In the genomic region with DNA sequence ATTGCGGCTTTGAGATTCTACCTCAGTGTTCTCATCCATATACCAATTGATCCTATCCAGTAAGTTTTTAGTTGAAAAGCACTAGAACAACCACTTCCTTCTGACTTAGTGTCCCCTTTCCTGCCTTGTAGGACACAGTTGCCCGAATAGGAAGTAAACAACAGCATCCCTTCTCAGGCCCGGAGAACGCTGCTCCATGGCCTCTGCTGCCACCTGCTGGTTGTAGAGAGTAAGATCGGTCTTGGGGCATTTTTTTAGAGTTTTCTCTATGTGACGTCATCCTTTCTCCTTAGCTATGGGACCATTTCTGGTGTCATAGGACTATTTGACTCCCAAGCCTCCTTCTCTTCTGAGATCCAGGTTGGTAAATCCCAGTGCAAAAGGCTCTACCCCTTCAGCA, we compare ENCODE assay signal across 8 mouse cellular contexts. TPM values are rescaled to one million over a fixed set of nuclear protein-coding genes. Genes with fewer than 3 reads are reported as not detected.
DNase-seq lines count a peak whose midpoint lies in the region; ATAC-seq and TF ChIP-seq lines count a peak whose summit lies in the region.

No protein-coding gene starts in this region.

- H3K4me1 ChIP-seq in kidney, embryonic 15.5 days = peaks cover 28% of the 10 kb centered on the region
- H3K4me1 ChIP-seq in thymus, adult 2 months (replicated peaks; ENCODE audit: control insufficient read depth, insufficient read depth, low read length) = no peaks in the 10 kb centered on the region

- TF ChIP-seq POLR2A in thymus, adult 2 months (IDR thresholded peaks at IDR 0.05; ENCODE audit: control insufficient read depth, extremely low read depth, insufficient read depth, low read length, poor library complexity) = no peak

- no peaks in the 10 kb centered on the region for H3K36me3 ChIP-seq in kidney, embryonic 15.5 days
- no peaks in the 10 kb centered on the region for H3K36me3 ChIP-seq in thymus, adult 2 months (ENCODE audit: control insufficient read depth, insufficient read depth, low read length)

- DNase-seq in B cell, adult 2 months = peak; percentile 84 to 85
- DNase-seq in WW6 (ENCODE audit: low read depth, low spot score) (peak; percentile 71), liver (peak; percentile 78)
- peak; percentile 82 to 88 for DNase-seq in cerebellum, postnatal 25 days
- peak; percentile 56 for DNase-seq in gastrocnemius, postnatal 25 days
- DNase-seq in thymus, adult 2 months = peak; percentile 82

- peaks cover 29% of the 10 kb centered on the region for H3K27me3 ChIP-seq in kidney, embryonic 15.5 days
- H3K27me3 ChIP-seq in thymus, adult 2 months (ENCODE audit: control insufficient read depth, insufficient read depth, low read length) = no peaks in the 10 kb centered on the region

- TF ChIP-seq CTCF in thymus, adult 2 months (IDR thresholded peaks at IDR 0.05; ENCODE audit: borderline replicate concordance, control insufficient read depth, extremely low read depth, insufficient read depth, low read length, poor library complexity) = peak; percentile 63; the same call in 1 of the 2 replicates

- H3K4me2 ChIP-seq in kidney, embryonic 15.5 days = no peak overlapping the region

- peak; percentile 37; the same call in 1 of the 2 replicates for ATAC-seq in kidney, embryonic 15.5 days (replicated peaks; ENCODE audit: low FRiP score)
- peak; percentile 69 for ATAC-seq in neutrophil, adult 5-6 weeks (ENCODE audit: extremely low read depth, insufficient number of reproducible peaks, low FRiP score, poor library complexity, severe bottlenecking)

- H3K9ac ChIP-seq in kidney, embryonic 15.5 days = no peak overlapping the region

- 9% methylated on average over 6 of the region's 6 CpGs for WGBS in kidney, embryonic 15.5 days
- 16% methylated on average over 6 of the region's 6 CpGs for whole genome bisulfite sequencing in thymus, adult 2 months

- H3K27ac ChIP-seq in kidney, embryonic 15.5 days = no peak overlapping the region
- no peak overlapping the region for H3K27ac ChIP-seq in thymus, adult 2 months (ENCODE audit: control insufficient read depth, insufficient read depth, low read length)

- no peaks in the 10 kb centered on the region for H3K9me3 ChIP-seq in kidney, embryonic 15.5 days (replicated peaks)

- H3K4me3 ChIP-seq in kidney, embryonic 15.5 days (replicated peaks) = no peak overlapping the region
- no peak overlapping the region for H3K4me3 ChIP-seq in thymus, adult 2 months (ENCODE audit: control insufficient read depth, insufficient read depth, low read length)

RNA-seq across cellular contexts. Expression of gene Cdk18, which starts 16.3 kb away (rescaled TPM):
- 1 to 10 TPM; 1.4 to 3.2 TPM for total RNA-seq in gastrocnemius, postnatal 25 days (2021)
- polyA plus RNA-seq in kidney, embryonic 15.5 days (2015; fragmentation: Nextera tagmentation; extraction: Ambion mirVana) = 7.6 and 8.1 TPM in 2 replicates
- total RNA-seq in neutrophil, adult 5-6 weeks (2017) = not detected in 2 replicates
- 7.6 and 8.6 TPM in 2 replicates for polyA plus RNA-seq in thymus, adult 2 months (2012; rRNA removed)

RNA-seq across cellular contexts. Expression of gene Lemd1, which starts 35.5 kb away (rescaled TPM):
- total RNA-seq in gastrocnemius, postnatal 25 days (2021) = not detected
- polyA plus RNA-seq in kidney, embryonic 15.5 days (2015; fragmentation: Nextera tagmentation; extraction: Ambion mirVana) = 0.31 and 0.51 TPM in 2 replicates
- not detected in 2 replicates for total RNA-seq in neutrophil, adult 5-6 weeks (2017)
- polyA plus RNA-seq in thymus, adult 2 months (2012; rRNA removed) = not detected in 2 replicates

RNA-seq across cellular contexts. Expression of gene AC124108.1, which starts 35.5 kb away (rescaled TPM):
- not detected for total RNA-seq in gastrocnemius, postnatal 25 days (2021)
- polyA plus RNA-seq in kidney, embryonic 15.5 days (2015; fragmentation: Nextera tagmentation; extraction: Ambion mirVana) = 0.05 TPM in 2 replicates
- not detected in 2 replicates for total RNA-seq in neutrophil, adult 5-6 weeks (2017)
- polyA plus RNA-seq in thymus, adult 2 months (2012; rRNA removed) = 0.03 TPM in 1 of 2 replicates, not detected in the other
